Mouse (Mus musculus): ENCODE measurements around the gene Lsmem1.
A peak's percentile ranks its signal among the peaks of the same experiment; 100 is the strongest.

The Lsmem1 gene

DNA sequence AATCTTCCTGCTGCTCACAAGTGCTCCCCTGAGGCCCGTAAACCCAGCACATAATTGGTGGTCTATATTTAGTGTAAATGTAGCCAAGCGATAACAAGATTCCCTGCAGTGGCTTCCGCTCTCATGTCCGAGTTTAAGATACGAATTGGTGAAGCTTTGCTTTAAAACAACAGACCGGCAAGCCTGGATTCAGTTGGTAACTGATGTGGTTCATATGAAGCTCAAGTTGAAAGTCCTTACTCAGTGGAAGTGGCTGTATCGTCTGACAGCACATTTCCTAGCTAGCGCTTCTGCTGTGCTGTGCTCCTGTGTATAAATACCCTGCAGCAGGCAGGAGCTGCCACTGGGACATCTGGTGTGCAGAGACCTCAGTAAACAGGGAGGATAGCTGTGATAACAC is at the start of gene Lsmem1:
Gene Lsmem1 (minus strand): TSS at position 189 of the 400 bp plus-strand sequence.
- no peak for DNase-seq (ENCODE audit: extremely low read depth, low read depth)

DNA sequence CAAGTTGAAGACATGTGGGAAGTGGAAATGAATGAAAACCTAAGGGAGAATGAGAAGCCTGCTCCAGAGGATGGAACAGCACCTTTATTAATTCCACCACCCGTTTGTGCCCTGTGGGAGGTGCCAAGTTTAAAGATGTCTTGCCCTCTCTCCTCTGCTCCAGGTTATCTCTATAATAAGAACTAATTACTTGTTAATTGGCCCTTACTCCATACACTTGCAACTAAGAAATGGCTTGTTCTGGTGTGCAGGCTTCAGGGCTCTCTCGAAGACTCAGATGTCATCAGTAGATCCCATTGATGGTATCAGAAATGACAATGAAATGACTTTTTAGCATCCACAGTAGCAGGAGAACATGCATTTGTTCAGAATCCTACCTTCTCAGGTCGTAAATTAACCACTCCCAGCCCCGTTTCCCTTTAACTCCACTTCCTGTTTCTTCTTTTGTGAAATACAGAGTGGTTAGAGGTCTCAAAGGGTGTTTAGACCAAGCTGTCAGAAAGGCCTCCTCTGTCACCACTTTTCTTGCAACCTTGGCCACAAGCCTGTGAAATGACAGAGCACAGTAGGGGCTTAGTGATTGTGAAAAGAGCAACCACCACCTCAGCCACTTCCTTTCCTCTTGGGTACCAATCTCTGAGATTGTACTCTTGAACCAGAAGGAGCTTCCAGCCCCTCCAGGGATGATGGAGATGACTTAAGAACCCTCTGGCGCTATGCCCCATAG is 49.3 kb upstream of the Lsmem1 start, which contains the start of gene Ifrd1:
Gene Ifrd1 (minus strand): TSS at position 51 of the 727 bp plus-strand sequence.
- DNase-seq (ENCODE audit: extremely low read depth, low read depth) = no peak

DNA sequence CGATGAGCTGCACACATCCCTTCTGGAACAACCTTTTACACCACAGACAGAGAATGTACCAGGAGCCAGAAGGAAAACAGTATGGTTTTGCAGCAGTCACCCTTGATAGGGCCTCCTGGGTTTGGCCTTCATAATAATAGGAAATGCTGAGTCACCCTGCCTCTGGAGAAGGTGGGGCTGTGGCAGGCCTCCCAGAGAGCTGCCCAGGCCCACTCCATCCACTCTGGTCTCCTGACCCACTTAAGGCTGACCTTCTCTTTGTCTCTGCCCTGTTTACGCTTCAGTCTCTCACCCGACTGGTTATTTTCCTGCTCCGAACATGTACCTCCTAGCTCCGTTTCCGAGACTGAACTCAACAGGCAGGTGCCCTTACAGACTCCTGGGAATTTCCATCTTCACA is 48.7 kb upstream of the Lsmem1 start:
- DNase-seq (ENCODE audit: extremely low read depth, low read depth) = peak; percentile 35

DNA sequence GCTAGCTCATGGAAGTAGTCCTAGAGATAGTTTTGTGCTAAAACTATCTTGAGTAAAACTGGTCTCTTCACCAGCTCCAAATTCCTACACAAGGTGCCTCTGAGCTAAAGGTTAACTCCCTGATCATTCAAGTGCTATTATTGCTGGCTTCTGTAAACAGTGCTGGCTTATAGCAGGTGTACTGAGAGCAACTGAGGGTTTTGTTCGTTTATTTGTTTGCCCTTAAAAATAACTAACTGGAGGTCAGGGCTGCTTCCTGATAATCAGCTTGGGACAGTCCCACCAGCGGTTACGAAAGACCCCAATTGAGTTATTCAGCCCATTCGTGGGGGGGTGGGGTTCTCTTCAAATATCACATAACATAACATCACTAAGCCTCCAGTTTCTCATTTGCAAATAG is 48.1 kb upstream of the Lsmem1 start:
- no peak for DNase-seq (ENCODE audit: extremely low read depth, low read depth)

DNA sequence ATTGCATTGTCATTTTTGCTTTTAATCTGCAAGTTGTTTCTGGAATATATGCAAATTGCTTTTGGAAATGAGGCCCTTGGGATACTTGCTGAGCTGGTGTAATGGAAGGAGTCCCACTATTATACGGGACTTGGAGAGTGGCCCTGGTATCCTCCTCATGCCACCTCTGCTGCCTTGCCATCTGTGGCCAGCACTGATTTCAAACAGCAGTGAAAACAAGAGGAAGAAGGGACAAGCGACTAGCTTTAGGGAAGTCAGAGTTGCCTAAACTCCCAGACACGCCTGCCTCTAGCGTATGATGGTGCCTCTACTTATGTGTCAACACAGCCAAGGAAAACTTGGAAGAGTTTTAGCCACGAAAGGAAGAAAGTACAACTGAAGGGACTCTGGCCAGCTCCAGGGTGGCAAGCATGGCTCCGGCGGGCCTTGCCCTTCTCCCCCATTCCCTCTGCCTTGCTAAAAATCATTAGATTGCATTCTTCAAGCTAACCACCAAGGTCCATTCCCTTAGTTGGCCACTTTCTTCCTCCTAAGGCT is 46.2 kb upstream of the Lsmem1 start:
- DNase-seq (ENCODE audit: extremely low read depth, low read depth) = no peak

DNA sequence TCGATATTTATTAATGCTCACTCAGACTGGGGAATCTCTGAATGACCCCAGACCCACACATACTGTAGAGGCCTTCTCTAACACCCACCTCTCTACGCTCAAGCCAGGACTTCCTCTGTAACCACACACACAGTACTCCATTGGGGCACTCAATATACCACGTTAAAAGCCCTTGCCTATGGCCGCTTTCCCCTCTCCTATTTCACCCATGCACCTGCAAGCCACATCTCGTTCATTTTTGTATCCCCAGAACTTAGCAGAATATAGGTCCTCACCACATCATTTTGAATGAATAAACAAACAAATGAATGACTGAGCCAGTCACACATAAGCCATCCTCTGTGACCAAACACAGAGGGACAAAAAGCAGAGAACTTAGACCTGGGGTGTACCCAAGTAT is 45.6 kb upstream of the Lsmem1 start:
- no peak for DNase-seq (ENCODE audit: extremely low read depth, low read depth)

DNA sequence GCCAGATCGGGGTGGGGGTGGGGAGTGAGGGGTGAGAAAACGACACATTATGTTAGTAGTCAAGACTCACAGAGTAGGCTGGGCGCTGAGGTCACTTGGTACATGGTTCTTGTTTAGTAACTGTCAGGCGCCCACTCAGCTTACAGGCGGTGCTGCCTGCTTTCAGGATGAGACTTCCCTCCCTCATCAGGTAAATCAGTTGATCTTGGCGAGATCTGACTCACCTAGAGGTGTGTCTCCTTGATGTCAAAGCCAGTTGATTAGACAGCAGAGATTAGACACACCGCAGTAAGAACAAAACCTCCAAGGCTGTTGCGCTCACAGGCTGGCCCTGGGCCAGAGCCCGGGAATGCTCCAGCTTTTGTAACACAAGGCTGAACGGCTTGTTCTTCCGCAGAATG is 44.5 kb upstream of the Lsmem1 start:
- DNase-seq (ENCODE audit: extremely low read depth, low read depth) = no peak

DNA sequence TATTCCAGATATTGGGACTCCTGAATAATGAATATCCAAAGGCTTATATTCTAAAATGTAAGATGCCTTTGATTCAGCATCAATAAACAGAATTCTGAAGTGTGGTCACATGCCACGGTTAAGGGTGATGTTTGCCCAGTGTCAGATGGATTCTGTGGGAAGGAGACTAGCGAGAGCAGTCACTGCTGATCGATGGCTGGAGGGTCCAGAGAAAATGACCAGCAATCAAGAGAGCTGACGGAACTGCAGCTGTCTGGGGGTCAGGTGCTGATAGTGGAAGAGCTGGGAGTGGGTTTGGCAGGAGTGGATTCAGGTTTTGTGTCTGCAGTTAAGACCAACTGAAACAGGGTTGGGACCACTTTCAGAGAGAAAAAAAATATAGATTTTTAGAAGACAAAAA is 44.0 kb upstream of the Lsmem1 start:
- DNase-seq (ENCODE audit: extremely low read depth, low read depth) = no peak

DNA sequence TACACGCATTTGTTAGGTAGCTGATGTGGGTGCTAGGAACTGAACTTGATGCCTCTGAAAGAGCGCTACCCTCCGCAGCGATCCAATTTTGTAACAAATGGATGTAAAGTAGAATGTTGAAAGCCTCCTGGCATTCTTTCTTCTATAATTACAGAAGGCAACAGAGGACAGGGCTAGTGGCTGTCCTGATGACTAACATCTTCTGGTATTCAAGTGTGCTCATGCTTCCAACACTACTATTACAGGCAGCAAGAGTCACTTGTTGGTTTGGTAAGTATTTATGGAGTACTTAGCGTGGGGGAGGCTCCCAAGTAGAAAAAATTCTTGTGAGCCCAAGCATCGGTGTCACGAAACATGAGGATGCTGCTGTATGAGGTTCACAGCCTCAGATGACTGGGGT is 39.9 kb upstream of the Lsmem1 start:
- DNase-seq (ENCODE audit: extremely low read depth, low read depth) = no peak

DNA sequence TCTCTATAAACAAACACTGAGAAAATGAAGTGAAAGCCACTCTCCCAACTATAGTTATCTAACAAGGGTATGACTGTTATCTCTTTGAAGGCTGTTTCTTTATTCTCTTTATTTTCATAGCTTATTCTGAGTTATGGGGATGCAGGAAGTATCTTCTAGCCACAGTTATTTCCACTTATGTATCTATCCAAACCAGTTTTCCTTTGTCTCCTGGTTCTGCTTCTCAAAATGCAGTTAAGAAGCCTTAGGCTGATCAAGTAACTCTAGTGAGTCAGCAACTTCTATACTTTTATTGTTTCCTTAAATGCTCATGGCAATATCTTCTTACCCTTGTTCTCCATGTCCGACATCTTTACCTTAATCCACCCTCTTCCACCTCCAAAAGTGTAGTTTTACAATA is 32.9 kb upstream of the Lsmem1 start:
- peak; percentile 51 for DNase-seq (ENCODE audit: extremely low read depth, low read depth)

DNA sequence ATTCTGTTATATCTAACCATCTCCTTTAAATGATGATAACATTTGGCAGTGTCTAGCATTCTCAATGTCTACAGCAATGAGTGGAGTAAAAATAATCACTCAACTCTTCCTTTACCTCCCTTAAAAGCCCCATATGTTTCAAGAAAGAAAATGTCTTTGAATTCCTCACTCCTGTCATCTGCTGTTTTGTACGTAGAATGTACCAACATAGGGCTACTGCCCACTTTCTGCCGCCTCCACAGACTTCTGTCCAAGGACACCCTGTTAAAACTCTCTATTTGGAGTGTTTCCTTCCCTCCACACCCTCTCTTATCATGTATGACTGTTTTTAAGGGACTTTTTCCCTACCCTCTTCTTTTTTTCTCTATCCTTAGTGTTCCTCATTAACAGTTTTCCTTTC is 32.3 kb upstream of the Lsmem1 start:
- no peak for DNase-seq (ENCODE audit: extremely low read depth, low read depth)

DNA sequence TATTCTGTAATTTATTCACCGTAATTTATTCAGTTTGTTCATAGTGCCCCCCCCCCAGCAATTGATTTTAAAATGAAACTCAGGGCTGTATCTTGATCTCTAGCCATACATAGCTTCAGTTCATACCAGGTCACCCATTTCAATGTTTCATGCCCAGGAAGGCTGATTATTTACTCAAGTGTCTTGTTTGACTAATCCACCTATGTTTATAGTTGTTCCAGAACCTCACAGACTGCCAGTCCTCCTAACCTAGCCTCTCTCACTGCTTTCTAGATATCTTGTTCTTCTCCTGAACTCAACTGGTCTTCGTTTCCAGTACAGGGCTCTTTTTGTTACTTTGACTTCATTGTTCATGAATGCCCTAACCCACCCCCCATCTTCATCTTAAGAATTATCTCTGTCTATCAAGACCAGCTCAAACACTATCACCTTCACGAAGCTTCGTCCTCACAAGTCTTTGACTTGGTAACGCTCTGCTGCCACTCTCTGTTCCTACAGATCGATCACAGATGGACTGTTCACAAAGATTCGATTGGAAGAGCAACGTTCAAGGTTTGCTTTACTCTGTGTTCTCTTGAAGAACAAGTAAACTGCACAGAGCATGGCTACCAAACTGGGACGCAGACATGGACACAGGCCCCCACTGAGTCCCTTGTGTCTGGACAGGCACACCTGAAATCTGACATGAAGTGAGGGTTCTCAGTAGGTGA is 25.0 kb upstream of the Lsmem1 start:
- no peak for DNase-seq (ENCODE audit: extremely low read depth, low read depth)

DNA sequence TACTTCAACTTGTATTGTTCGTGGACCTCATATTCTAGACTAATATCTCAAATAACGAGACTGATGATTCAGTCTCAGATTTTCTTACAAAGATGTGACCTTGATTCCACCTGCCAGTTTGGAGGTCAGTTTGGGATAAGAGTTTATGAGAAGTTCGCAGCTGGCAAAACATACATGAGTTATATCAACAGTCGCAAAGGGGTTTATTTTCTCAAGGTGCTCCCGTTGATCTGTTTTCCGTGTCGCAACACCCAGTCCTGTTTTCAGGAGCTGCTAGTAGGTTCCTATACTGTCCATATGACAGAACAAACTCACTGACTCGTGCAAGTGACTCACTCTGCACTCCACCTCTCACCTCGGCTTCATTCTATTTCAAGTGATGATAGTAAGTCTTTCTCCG is 24.4 kb upstream of the Lsmem1 start:
- no peak for DNase-seq (ENCODE audit: extremely low read depth, low read depth)

DNA sequence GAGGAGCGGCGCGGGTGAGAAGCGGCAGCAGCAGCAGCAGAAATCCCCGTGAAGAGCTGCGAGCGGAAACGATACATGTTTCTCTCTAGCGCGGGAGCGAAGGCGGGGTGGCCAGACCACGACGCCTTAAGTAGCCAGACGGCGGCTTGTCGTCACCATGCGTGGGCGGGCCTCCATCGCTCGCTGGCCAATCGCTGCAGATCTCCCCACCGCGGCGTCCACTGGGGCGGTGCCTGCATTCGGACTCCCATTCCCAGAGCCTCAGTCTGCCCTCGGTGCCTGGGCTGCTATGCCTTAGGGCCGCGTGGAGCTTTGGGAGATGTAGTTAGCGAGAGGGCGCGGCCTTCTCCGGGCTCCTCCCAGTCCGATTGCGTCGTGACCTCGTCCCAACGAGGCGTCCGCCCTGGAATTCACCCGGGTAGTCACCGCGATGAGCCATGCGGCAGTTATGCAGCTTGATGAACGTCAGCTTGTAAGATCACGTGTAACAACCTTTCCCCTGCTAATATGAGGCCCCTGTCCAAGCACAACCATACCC is 23.9 kb upstream of the Lsmem1 start:
- DNase-seq (ENCODE audit: extremely low read depth, low read depth) = peak; percentile 95

DNA sequence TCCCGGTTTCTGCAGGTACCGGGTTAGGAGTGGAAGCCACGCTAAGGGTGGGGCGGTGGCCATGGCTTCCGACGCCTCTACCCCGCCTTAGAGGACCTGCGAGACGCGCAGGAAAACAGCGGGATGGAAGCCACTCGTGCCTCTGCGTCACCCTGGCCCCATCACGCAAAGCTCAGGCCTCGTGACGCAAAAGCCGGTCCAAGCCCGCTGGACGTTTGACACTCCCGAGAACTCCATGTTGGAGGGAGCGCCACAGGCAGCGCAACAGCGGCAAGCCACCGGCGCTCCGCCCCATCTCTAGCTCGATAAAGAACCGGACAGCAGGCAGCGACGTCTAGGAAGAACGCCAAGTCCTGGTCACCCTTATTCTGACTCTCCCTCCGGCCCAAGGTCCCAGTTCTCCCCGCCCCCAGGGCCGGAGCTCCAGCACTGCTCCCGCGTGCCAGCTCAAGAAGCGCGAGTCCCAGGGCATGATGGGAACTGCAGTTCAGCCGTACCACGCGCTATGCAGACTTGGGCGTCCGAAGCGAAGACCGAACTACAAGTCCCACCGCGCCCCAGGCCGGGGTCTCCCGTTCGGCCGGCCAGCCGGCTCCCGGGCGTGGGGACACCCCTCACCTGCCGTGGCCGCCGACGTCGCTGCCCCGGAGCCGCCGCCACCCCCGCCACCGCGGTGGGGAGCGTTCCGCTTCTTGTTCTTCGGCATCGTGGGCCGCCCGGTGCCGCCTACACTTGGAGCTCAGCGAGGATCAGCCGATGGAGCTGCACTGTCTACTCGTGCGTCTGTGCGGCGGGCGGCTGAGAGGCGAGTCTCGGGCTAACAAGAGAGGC is 23.2 kb upstream of the Lsmem1 start:
- DNase-seq (ENCODE audit: extremely low read depth, low read depth) = peak; percentile 88

DNA sequence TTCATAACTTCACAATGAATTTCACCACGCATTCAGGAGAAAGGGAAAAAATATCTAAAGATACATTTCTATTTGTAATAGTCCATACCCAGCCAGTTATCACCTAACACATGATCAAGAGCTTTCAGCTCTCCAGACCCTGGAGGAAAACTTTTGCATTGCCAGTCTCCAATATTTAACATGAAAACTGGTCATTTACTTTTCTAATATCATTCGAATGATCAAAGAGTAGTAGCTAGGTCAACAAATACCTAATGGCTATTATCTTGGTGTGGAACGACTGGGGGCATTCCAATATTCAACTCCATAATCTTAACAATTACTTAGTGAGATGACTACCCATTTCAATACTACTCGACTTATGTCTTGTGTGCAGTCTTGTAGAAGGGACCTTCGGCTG is 22.3 kb upstream of the Lsmem1 start:
- no peak for DNase-seq (ENCODE audit: extremely low read depth, low read depth)

DNA sequence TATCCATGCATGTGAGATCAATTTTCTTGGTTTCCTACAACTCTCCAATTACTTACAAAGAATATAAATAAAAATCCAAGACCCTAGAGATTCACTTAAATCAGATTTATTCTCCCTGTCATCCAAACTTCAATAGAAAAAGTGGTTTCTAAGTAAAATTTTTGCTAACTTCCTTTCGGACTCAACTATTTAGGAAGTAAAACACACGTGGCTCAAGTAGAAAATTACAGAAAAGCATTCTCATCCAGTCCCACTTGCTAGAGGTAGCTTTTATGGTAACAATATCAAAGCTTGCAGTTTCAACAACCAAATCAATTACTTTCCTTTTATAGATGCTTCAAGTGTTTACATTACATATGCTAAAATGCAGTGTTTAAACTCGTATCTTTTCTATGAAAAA is 21.6 kb upstream of the Lsmem1 start:
- DNase-seq (ENCODE audit: extremely low read depth, low read depth) = no peak

DNA sequence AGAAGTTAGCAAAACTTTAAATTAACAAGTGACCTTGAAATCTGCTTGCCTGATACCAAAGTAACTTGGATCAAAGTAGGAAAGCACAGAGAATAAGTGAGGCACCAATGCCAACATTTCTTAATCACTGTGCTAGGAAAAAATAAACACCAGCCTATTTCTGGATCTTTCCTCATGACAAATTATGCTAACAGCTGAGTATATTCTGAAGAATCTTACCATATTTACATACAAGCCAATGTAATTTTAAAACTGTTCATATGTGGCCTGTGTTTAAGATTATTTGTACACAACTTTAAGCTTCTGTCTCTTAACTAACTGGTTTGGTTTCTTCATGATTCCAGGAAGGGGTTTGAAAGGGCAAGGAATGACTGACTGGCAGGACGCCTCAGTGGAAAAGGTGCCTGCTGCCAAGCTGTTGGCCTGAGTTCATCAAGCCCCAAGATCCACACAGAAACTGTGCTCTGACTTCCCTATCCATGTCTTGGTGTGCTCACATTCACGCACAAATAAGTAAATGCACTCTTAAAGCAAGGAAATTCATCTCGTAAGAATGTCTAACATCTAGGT is 20.8 kb upstream of the Lsmem1 start:
- DNase-seq (ENCODE audit: extremely low read depth, low read depth) = no peak

DNA sequence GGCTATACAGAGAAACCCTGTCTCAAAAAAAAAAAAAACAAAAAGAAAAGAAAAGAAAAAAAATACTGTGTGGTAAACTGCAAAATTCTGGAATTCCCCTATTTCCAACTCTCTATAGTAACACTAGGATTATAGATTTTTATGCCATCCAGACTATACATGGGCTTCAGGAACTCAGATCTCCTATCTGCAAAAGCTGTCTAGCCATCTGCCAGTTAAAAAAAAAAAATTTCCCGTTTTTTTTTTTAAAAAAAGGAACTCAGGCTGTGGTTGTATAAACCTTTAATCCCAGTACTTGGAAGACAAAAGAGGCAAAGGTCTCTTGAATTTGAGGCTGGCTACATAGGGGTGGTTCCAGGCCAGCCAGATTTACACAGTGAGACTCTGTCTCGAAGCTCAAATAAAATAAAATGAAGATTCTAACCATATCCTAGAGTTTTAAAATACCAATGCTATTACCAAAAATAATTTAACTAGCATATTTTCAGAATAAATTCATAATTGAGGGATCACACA is 19.2 kb upstream of the Lsmem1 start:
- no peak for DNase-seq (ENCODE audit: extremely low read depth, low read depth)

DNA sequence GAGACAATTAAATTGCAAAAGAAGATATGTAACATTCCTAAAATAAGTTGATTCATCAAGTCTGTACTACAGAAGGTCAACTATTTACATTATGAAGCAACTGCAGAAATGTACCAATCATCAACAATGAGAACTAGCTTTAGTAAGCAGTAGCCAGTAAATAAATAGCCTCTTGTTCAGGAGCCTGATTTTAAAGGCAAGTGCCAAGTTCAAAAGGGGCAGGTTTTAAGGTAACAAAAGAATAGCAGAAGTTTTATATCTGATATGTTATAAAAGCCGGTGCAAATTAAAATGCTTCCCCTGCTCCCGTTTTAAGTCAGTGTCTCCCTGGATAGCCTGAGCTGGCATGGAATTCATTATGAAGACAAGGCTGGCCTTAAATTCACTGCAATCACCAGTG is 18.5 kb upstream of the Lsmem1 start:
- no peak for DNase-seq (ENCODE audit: extremely low read depth, low read depth)
